Mouse (Mus musculus): Measurements from ENCODE around the gene Opn1sw. TPM values are rescaled to one million over a fixed set of nuclear protein-coding genes. Genes with fewer than 3 reads are reported as not detected.
"Not testable (repeated sequence)": the region's sequence is repeated elsewhere in the genome, so short reads cannot be mapped to it uniquely, and the experiment has no call there.

The Opn1sw gene
- total RNA-seq, 2 experiments from 2014 or later = 0.32 TPM; not detected in 1

GRCm38 (mm10) chr6:29397575-29397974 is 9.3 kb upstream of the Opn1sw start:
- intact Hi-C loops (cut with DNase I) = no loop called here
- peak; percentile 30 to 54 for DNase-seq (ENCODE audit: low spot score in 2 of 2)

GRCm38 (mm10) chr6:29396714-29397540 is 8.7 kb upstream of the Opn1sw start:
- no peak for DNase-seq (ENCODE audit: low spot score in 2 of 2)
- intact Hi-C loops (cut with DNase I) = no loop called here

GRCm38 (mm10) chr6:29395910-29396713 is 7.8 kb upstream of the Opn1sw start, which contains the start of gene Ccdc136:
Gene Ccdc136 (plus strand): TSS chr6:29396309.
- intact Hi-C loops (cut with DNase I) = no loop called here
- peak; percentile 77 to 86 for DNase-seq (ENCODE audit: low spot score in 2 of 2)

GRCm38 (mm10) chr6:29394286-29394685 is 6.0 kb upstream of the Opn1sw start:
- no peak for DNase-seq (ENCODE audit: low spot score in 2 of 2)
- intact Hi-C loops (cut with DNase I) = loop anchor here (5.0 kb wide), 2 partner anchors 143 to 258 kb away; no protein-coding TSS in a partner anchor

GRCm38 (mm10) chr6:29391802-29392201 is 3.5 kb upstream of the Opn1sw start:
- intact Hi-C loops (cut with DNase I) = loop anchor here (5.0 kb wide), 2 partner anchors 145 to 260 kb away; no protein-coding TSS in a partner anchor
- DNase-seq (ENCODE audit: low spot score in 2 of 2) = peak in 1 of 2 experiments; percentile 30

GRCm38 (mm10) chr6:29391241-29391640 is 3.0 kb upstream of the Opn1sw start:
- DNase-seq (ENCODE audit: low spot score in 2 of 2) = not testable (repeated sequence)
- intact Hi-C loops (cut with DNase I) = loop anchor here (5.0 kb wide), 2 partner anchors 146 to 261 kb away; no protein-coding TSS in a partner anchor

GRCm38 (mm10) chr6:29390500-29390899 is 2.2 kb upstream of the Opn1sw start:
- intact Hi-C loops (cut with DNase I) = loop anchor here (5.0 kb wide), 2 partner anchors 147 to 262 kb away; no protein-coding TSS in a partner anchor
- not testable (repeated sequence) for DNase-seq (ENCODE audit: low spot score in 2 of 2)

- no peak for DNase-seq (ENCODE audit: low spot score in 2 of 2)
- intact Hi-C loops (cut with DNase I) = no loop called here
Measured at GRCm38 (mm10) chr6:29389425-29389824, 1.2 kb upstream of the Opn1sw start.

GRCm38 (mm10) chr6:29388606-29389080 is 375 bp upstream of the Opn1sw start:
- DNase-seq (ENCODE audit: low spot score in 2 of 2) = peak; percentile 76 to 91
- intact Hi-C loops (cut with DNase I) = no loop called here

- intact Hi-C loops (cut with DNase I) = no loop called here
- DNase-seq (ENCODE audit: low spot score in 2 of 2) = no peak
Measured at GRCm38 (mm10) chr6:29382442-29382841, 5.8 kb downstream of the Opn1sw start.

- DNase-seq (ENCODE audit: low spot score in 2 of 2) = no peak
- intact Hi-C loops (cut with DNase I) = no loop called here
Measured at GRCm38 (mm10) chr6:29379954-29380353, 8.3 kb downstream of the Opn1sw start.

- intact Hi-C loops (cut with DNase I) = no loop called here
- no peak for DNase-seq (ENCODE audit: low spot score in 2 of 2)
Measured at GRCm38 (mm10) chr6:29378678-29379077, 9.6 kb downstream of the Opn1sw start.

GRCm38 (mm10) chr6:29377386-29377785 is 10.9 kb downstream of the Opn1sw start:
- DNase-seq (ENCODE audit: low spot score in 2 of 2) = no peak
- intact Hi-C loops (cut with DNase I) = no loop called here

GRCm38 (mm10) chr6:29365277-29365676 is 23.0 kb downstream of the Opn1sw start:
- no peak for DNase-seq (ENCODE audit: low spot score in 2 of 2)
- intact Hi-C loops (cut with DNase I) = no loop called here

- intact Hi-C loops (cut with DNase I) = no loop called here
Measured at GRCm38 (mm10) chr6:29363129-29363515, 25.1 kb downstream of the Opn1sw start.

GRCm38 (mm10) chr6:29362246-29363128 is 25.8 kb downstream of the Opn1sw start:
- intact Hi-C loops (cut with DNase I) = no loop called here
- peak in 1 of 2 experiments; percentile 36 for DNase-seq (ENCODE audit: low spot score in 2 of 2)

More at GRCm38 (mm10) chr6:29363129-29363515, 25.1 kb downstream of the Opn1sw start:
- DNase-seq (ENCODE audit: low spot score in 2 of 2) = no peak

- intact Hi-C loops (cut with DNase I) = no loop called here
Measured at GRCm38 (mm10) chr6:29360211-29360610, 28.1 kb downstream of the Opn1sw start.

GRCm38 (mm10) chr6:29359386-29359785 is 28.9 kb downstream of the Opn1sw start:
- intact Hi-C loops (cut with DNase I) = no loop called here
- DNase-seq (ENCODE audit: low spot score in 2 of 2) = no peak

More at GRCm38 (mm10) chr6:29360211-29360610, 28.1 kb downstream of the Opn1sw start:
- DNase-seq (ENCODE audit: low spot score in 2 of 2) = no peak

- intact Hi-C loops (cut with DNase I) = no loop called here
- DNase-seq (ENCODE audit: low spot score in 2 of 2) = no peak
Measured at GRCm38 (mm10) chr6:29352816-29353215, 35.5 kb downstream of the Opn1sw start.

All from left cerebral cortex, postnatal 25 days (tissue).